Mouse (Mus musculus) left cerebral cortex, postnatal 36 days (tissue): ENCODE measurements around the gene Fam53b. TPM values are rescaled to one million over a fixed set of nuclear protein-coding genes. Genes with fewer than 3 reads are reported as not detected.
A peak's percentile ranks its signal among the peaks of the same experiment; 100 is the strongest.

Experiments used
- DNase-seq, 2 experiments: peaks; one replicate each; pipeline ENCODE4 v3.0.0; 2021 to 2022; ENCODE audit warnings: low spot score in 2 of 2, mixed read lengths in 1 of 2
- intact Hi-C: fragments of 180-260 bp; cut with DNase I; formaldehyde crosslinking; loops from one replicate; pipeline ENCODE4 v1.15.1; 2025
- total RNA-seq, 2 experiments: library from RNA; stranded (reverse); gene quantifications; 2 replicates each; pipeline ENCODE4 v1.2.3; 2021

The Fam53b gene
- 10 to 100 TPM; 50.9 to 61.0 TPM for total RNA-seq

DNA sequence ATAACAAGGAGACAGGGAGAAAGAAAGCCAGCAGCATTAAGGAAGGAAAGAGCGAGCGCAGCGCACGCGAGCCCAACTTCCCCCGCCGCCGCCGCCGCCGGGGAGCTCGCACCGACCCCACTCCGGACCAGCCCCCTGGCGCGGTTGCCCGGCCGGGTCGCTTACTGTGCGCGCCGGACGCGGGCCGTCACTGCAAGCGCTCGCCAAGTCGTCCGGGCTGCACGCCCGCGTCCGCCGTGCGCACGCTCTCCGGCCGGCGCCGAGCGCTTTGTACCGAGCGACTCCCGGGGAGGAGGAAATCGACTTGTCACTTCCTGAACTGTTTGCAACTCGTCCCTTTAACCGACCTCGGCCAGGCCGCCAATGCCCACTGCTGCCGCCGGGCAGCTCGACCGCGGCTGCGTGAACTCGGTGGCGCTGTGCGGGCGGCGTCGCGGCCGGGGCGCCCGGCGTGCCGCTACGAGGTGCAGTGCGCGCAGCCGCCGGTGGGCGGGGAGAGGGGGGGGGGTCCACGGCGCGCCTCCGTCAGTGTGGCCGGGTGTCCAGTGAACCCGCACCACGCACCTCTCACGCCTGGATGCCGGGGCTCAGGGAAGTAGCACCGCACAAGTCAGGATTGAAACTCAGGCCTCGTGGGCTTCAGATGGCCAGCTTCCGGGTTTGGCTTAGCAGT lies at the start of gene Fam53b:
Gene Fam53b (minus strand): TSS at position 471 of the 673 bp plus-strand sequence.
- DNase-seq: peak; percentile 80 to 83

GRCm38 (mm10) chr7:132859042-132859958 lies 45.6 kb upstream of the Fam53b start, which contains the start of gene Abraxas2:
Gene Abraxas2, plus strand, starts transcription at chr7:132859225.
- peak; percentile 92 to 93 for DNase-seq
- intact Hi-C loops: no loop called here

More for the DNA sequence above, at the start of gene Fam53b:
- intact Hi-C loops: loop anchor here (5.0 to 10.0 kb wide), 5 partner anchors 39 to 239 kb away; partner anchors contain the start of genes Eef1akmt2 and Oat

DNA sequence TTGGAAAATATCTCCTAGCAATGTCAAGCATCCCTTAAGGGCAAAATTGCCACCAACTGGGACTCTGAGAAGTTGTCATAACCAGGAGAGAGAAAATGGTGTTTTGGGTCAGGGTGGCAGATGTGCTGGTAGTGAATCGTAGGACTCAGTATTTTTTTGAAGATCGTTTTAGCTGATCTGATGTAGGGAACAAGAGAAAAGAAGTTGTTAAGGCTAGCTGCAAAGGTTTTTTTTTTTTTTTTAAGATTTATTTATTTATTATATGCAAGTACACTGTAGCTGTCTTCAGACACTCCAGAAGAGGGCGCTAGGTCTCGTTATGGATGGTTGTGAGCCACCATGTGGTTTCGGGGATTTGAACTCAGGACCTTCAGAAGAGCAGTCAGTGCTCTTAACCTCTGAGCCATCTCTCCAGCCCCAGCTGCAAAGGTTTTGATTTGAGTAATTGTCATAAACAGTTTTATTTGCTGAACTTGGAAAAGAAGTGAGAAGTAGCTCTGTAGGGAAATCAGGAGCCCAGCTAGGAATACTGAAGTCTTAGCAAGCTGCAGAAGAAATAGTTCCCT lies 44.4 kb upstream of the Fam53b start:
- DNase-seq: no peak
- intact Hi-C loops: no loop called here

GRCm38 (mm10) chr7:132856083-132856482 lies 42.4 kb upstream of the Fam53b start:
- intact Hi-C loops: no loop called here
- DNase-seq: no peak

DNA sequence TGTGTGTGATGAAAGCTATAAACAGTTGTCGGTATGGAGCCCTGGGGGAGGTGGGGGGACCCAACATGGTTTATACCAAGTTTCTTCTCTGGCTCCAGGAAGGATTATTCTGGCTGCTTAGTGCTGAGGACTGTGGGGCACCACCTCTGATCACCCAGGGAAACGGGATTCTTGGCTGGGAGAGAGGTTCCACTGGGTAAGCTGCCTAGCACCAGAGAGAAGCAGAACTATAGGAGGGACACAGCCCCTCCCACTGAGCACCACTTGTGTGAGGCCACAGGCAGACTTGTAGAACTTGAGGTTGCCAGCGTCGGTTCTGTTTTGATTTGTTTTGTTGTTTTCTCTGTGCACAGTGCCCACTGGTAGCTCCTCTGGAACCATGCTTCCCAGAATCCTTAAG lies 40.3 kb upstream of the Fam53b start:
- intact Hi-C loops: loop anchor here (5.0 kb wide), 1 partner anchor 42 kb away; the partner anchor contains the start of gene Fam53b
- no peak for DNase-seq

GRCm38 (mm10) chr7:132853361-132853760 lies 39.7 kb upstream of the Fam53b start:
- intact Hi-C loops: loop anchor here (5.0 kb wide), 1 partner anchor 41 kb away; the partner anchor contains the start of gene Fam53b
- DNase-seq: no peak

DNA sequence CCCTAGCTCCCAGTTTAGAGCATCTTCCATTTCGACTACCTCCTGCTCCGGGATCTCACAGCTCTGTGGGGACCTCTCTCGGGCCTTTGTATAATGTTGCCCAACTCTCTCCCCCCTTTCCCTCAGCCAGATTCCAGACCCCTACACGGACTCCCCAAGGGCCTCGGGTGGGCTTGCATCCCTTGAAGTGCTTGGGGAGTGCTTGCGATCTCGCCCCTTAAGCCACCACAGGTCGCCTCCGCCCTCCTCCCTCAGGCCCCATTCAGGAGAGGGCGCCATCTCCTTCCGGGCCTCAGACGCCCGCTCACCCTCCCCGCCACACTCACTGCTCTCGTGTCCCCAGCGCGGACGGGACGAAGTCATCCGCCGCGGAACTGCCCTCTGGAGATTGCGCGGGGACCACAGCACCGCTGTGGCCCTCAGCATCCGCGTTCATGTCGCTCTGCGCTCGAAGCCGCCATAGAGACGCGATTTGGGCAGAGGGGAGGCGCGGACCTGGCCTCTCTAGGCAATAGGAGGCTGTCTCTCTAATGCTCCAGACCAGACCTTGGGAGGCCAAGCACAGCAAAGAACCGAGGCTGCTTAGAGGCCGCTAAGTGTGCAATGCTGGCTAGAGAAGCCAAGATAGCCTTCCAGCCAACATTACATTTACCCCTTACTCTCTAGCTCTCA lies 38.6 kb upstream of the Fam53b start, which contains the start of gene Eef1akmt2:
Gene Eef1akmt2 (minus strand): TSS at position 501 of the 672 bp plus-strand sequence.
- intact Hi-C loops: loop anchor here (5.0 kb wide), 1 partner anchor 40 kb away; the partner anchor contains the start of gene Fam53b
- peak; percentile 85 to 87 for DNase-seq

DNA sequence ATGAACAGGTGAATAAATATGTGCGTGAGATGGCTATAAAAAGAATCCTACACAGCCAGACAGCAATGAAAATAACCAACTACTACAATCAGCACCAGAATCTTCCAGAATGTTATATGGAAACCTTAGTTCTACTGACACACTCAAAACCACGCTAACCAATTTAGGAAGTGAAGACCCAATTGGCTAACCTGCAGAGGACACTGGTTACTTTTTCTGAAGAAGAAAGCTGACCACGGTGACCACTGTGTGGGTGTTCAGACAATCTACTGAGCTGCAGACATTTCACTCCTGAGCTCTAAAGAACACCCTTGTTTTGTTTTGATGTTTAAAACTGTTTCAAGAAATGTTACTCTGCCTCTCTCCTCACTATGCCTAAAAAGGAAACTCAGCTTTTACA lies 29.5 kb upstream of the Fam53b start:
- DNase-seq: no peak
- intact Hi-C loops: no loop called here

DNA sequence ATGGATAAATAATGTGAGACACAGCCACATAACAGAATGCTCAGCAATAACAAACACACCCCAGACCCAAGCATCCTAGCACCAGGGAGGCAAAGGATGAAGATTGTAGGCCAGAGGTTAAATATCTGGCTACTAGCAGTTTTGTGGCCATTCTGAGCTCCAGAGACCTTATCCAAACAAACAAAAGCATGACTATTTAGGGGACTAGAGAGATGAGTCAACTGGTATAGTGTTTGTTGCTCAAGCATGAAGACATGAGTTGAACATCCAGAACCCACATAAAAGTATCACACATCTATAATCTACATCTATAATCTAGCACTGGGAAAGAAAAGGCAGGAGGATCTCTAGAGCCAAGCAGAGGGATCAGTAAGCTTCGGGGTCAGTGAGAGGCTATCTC lies 28.8 kb upstream of the Fam53b start:
- no peak for DNase-seq

GRCm38 (mm10) chr7:132841287-132841686 lies 27.6 kb upstream of the Fam53b start:
- intact Hi-C loops: no loop called here
- no peak for DNase-seq

More for the DNA sequence above, 28.8 kb upstream of the Fam53b start:
- intact Hi-C loops: no loop called here

- intact Hi-C loops: no loop called here
- no peak for DNase-seq
Measured at GRCm38 (mm10) chr7:132830955-132831354, 17.3 kb upstream of the Fam53b start.

DNA sequence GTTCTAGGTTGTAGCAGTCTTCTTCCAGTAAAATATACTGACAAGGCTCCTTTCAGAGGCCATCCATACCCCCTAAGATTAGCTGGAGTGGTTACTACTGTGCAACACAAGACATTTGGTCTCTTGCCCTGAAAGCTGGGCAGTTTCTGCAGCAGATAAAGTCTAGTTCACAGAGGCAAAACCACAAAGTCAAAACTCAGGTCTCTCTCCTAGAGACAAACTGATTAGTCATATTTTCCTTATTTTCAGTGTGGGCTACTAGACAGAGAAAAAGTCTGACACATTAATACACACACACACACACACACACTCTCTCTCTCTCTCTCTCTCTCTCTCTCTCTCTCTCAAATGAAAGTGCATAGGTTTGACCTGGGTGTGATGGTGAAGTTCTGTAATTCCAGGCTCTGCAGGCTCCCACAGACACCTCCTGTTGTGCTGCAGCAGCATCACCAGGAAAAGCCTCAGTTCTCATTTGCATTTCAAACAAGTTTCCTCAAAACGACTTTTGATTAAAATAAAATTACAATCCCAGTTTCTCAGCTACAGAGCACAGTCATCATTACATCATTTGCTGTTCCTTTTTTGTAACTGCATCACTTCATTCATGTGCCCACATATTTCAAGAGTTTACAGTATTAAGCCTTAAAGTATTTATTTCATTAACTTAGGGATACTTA lies 10.8 kb upstream of the Fam53b start:
- DNase-seq: no peak
- intact Hi-C loops: no loop called here

DNA sequence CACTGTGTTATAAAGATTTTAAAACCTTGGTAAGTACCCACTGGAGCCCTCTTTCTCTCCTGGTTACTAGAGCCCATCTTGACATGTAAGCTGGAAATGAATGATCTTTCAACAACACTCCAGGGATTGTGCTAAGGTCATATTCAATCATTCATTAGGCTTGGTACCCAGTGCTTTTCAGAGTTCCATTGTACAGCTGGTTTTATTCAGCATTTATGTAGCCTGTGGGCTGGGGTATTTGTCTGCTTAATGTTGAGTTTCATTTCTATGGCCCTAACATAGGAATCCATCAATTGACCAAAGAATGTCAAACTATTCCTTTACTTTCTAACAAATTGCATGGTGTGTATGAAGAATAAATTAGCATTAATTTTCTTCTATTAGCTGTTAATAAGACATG lies 10.1 kb upstream of the Fam53b start:
- intact Hi-C loops: no loop called here
- no peak for DNase-seq

GRCm38 (mm10) chr7:132820692-132821091 lies 7.0 kb upstream of the Fam53b start:
- intact Hi-C loops: no loop called here
- no peak for DNase-seq

DNA sequence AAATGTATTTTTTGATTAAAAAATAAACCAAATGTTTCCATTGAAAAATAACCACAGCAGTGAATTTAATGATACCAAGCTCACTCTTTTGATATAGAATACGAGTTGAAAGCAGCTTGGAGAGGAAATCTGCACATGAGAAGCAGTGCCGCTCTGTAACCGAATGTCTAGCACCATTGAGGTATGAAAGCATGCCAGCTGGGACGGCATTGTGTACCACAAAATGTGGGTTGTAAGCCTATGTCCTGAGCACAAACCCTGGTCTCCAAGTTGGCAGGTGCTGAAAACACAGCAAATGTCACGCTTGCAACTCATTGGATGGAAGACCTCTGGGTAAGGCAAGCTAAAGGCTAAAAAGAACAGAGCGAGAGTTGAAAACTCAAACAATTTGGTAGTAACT lies 3.4 kb upstream of the Fam53b start:
- intact Hi-C loops: loop anchor here (10.0 kb wide), 1 partner anchor 242 kb away; the partner anchor contains the start of gene Oat
- no peak for DNase-seq

- DNase-seq: no peak
- intact Hi-C loops: loop anchor here (10.0 kb wide), 1 partner anchor 242 kb away; the partner anchor contains the start of gene Oat
Measured at GRCm38 (mm10) chr7:132816528-132816927, 2.8 kb upstream of the Fam53b start.

DNA sequence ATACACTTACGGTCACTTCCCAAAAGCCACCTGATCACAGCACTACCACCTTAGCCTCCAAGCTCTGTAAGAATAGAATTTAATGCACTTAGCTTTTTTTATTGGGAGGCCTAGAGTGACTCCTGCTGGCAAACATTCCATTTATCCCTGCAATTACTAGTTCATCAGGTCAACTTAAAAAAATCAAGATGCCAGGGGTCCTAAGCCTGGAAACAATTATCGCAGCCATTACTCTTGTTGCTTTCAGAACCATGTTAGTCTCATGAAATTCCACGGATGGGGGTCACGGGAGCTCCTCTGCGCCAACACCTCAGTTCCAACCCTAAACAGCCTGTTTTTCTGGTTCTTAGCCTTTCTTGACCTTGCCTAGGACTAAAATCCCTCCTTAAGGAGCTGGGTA lies 1.4 kb upstream of the Fam53b start:
- intact Hi-C loops: loop anchor here (10.0 kb wide), 1 partner anchor 240 kb away; the partner anchor contains the start of gene Oat
- DNase-seq: no peak

DNA sequence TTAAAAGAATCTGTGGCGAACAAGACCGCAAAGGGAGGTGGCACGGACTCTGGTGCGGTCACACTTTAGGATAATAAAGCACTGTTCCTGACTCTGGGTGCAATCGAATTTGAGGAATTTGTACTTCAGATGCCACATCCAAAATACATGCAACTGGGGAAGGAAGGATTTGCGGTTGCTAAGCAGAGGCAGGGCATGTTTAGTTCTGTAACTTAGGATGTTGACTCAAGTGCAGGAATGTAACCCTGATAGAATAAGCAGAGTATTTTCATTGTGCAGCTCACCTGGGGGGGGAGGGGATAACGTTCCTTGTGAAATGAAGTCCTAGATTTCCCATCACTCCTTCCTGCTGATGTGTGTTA lies 384 bp upstream of the Fam53b start:
- intact Hi-C loops: loop anchor here (5.0 to 10.0 kb wide), 5 partner anchors 38 to 239 kb away; partner anchors contain the start of genes Eef1akmt2 and Oat
- DNase-seq: no peak
